Mouse (Mus musculus) embryonic facial prominence, embryonic 15.5 days (tissue): ENCODE results near the gene Dph7. TPM values are rescaled to one million over a fixed set of nuclear protein-coding genes. Genes with fewer than 3 reads are reported as not detected.
"Not testable (repeated sequence)": the region's sequence is repeated elsewhere in the genome, so short reads cannot be mapped to it uniquely, and the experiment has no call there.

ENCODE experiments used
- ATAC-seq: fragments of 200-750 bp; cut with Nextera tagmentation; 2 replicates; pipeline ENCODE4 v1.8.0; 2017; ENCODE audit warnings: low read depth, moderate TSS enrichment; ENCODE audit not compliant: insufficient number of reproducible peaks, low FRiP score, low TSS enrichment
- H3K27ac ChIP-seq: fragments of 300-500 bp; sonication (generic); replicated peaks from 2 replicates; pipeline ENCODE4 v1.5.1; 2015; ENCODE audit warnings: mild to moderate bottlenecking, inconsistent platforms
- H3K27me3 ChIP-seq: fragments of 300-500 bp; sonication (generic); 2 replicates; pipeline ENCODE4 v1.6.1; 2015; ENCODE audit warnings: inconsistent platforms
- H3K36me3 ChIP-seq: fragments of 300-500 bp; sonication (generic); 2 replicates; pipeline ENCODE4 v1.6.1; 2015; ENCODE audit warnings: mild to moderate bottlenecking, inconsistent platforms
- H3K4me1 ChIP-seq: fragments of 300-500 bp; sonication (generic); 2 replicates; pipeline ENCODE4 v1.6.1; 2015; ENCODE audit warnings: inconsistent platforms
- H3K4me2 ChIP-seq: fragments of 300-500 bp; sonication (generic); replicated peaks from 2 replicates; pipeline ENCODE4 v1.6.1; 2015; ENCODE audit warnings: mild to moderate bottlenecking, inconsistent platforms
- H3K4me3 ChIP-seq: fragments of 300-500 bp; sonication (generic); replicated peaks from 2 replicates; pipeline ENCODE4 v1.5.1; 2015; ENCODE audit warnings: mild to moderate bottlenecking, inconsistent platforms
- H3K9ac ChIP-seq: fragments of 300-500 bp; sonication (generic); 2 replicates; pipeline ENCODE4 v1.6.1; 2015; ENCODE audit warnings: inconsistent platforms
- H3K9me3 ChIP-seq: fragments of 300-500 bp; sonication (generic); replicated peaks from 2 replicates; pipeline ENCODE4 v1.6.1; 2016; ENCODE audit warnings: inconsistent platforms
- WGBS: fragments of 180-500 bp; shearing (Covaris S2); methylation state at CpG from one replicate; pipeline ENCODE4 v1.1.7; 2015; 5-methylcytosine and 5-hydroxymethylcytosine counted together
- polyA plus RNA-seq: library from polyadenylated mRNA; unstranded; fragments of >200 nt; fragmentation: Nextera tagmentation; extraction: Ambion mirVana; gene quantifications from 2 replicates; pipeline ENCODE4 v1.2.1, GENCODE M21; 2015

Dph7 gene
- polyA plus RNA-seq, 1 experiment from 2014 or later: 32.6 TPM

DNA sequence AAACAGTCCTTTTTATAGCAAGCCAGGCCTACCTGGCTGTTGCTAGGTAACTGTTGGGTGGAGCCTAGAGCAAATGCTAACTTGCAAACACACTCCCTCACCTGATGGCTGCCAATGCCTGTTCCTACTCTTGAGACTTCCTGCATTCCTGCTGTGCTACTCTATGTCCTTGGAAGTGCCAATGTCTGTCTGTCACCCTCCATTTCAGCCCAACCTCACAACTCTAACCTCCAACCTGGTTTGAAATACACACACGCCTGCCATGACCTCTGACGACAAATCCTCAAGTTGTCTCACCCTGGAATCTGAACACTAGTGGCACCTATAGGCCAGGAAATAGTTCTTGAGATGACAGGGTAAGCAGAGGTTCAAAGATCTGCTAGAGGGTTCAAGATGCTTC, 33.1 kb upstream of the Dph7 start:
- Histone ChIP-seq H3K9ac (no peak overlapping the region), H3K9me3 (no peaks in the 10 kb centered on the region), H3K27me3 (no peaks in the 10 kb centered on the region), H3K4me1 (peaks cover 13% of the 10 kb centered on the region), H3K4me2 (no peak overlapping the region), H3K36me3 (peaks cover 7% of the 10 kb centered on the region; the same call in 1 of the 2 replicates), H3K27ac (no peak overlapping the region), H3K4me3 (no peak overlapping the region)
- WGBS: 51% methylated on average over 2 of the region's 2 CpGs
- no peak for ATAC-seq

DNA sequence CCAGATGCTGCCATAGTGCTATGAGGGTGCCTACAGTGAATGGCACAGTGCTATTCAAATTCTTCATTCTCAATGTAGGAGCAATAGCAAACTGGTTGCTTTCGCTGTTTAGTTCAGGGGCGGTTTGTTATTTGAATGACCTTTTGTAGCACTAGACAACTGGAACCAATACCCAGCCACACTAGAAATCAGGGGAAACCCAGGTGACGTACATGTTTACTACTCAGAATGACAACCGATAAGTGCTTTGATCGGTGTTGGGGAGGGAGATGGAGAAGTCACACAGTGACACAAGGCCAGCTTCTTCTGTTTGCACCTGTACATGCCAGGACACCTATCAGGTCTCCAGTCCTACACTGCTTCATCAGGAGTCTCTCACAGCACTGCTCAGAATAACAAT, 32.6 kb upstream of the Dph7 start:
- no peak for ATAC-seq
- Histone ChIP-seq H3K36me3 (peaks cover 7% of the 10 kb centered on the region; the same call in 1 of the 2 replicates), H3K4me2 (no peak overlapping the region), H3K27ac (no peak overlapping the region), H3K27me3 (no peaks in the 10 kb centered on the region), H3K4me3 (no peak overlapping the region), H3K4me1 (peaks cover 18% of the 10 kb centered on the region), H3K9ac (no peak overlapping the region), H3K9me3 (no peaks in the 10 kb centered on the region)
- 91% methylated on average over 5 of the region's 5 CpGs for WGBS

DNA sequence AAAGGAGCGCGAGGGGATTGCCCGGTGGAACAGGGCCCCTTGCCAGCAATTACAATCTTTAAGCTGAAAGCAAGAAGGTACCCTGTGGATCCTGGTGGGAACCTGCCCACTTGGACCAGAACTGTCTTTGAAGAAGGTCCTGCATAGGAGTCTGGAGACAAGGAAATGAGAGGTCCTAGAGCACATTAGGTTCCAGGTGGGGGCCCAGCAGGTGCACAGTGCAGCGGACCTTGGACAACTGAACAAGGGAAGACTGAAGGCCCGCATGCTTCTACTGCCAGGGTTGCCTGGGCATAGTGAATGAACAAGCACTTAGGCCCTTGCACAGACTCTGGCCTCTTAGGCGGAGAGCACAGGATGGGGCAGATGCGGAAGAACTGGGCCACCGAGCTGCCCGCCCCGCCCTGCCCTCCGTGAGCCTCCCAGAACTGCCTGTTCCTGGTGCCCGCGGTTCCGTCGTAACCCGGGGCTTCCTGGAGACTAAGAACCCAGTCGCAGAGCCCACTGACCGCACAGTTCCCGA, 27.7 kb upstream of the Dph7 start:
- H3K27ac ChIP-seq: peak overlapping the region; percentile 86
- H3K4me1 ChIP-seq: peaks cover 23% of the 10 kb centered on the region
- ATAC-seq: peak; percentile 49
- WGBS: 4% methylated on average over 19 of the region's 19 CpGs
- peak overlapping the region; percentile 73 for H3K4me3 ChIP-seq
- no peaks in the 10 kb centered on the region for H3K36me3 ChIP-seq
- H3K27me3 ChIP-seq: no peaks in the 10 kb centered on the region
- no peaks in the 10 kb centered on the region for H3K9me3 ChIP-seq
- H3K4me2 ChIP-seq: peak overlapping the region; percentile 97
- peak overlapping the region; percentile 71 for H3K9ac ChIP-seq

DNA sequence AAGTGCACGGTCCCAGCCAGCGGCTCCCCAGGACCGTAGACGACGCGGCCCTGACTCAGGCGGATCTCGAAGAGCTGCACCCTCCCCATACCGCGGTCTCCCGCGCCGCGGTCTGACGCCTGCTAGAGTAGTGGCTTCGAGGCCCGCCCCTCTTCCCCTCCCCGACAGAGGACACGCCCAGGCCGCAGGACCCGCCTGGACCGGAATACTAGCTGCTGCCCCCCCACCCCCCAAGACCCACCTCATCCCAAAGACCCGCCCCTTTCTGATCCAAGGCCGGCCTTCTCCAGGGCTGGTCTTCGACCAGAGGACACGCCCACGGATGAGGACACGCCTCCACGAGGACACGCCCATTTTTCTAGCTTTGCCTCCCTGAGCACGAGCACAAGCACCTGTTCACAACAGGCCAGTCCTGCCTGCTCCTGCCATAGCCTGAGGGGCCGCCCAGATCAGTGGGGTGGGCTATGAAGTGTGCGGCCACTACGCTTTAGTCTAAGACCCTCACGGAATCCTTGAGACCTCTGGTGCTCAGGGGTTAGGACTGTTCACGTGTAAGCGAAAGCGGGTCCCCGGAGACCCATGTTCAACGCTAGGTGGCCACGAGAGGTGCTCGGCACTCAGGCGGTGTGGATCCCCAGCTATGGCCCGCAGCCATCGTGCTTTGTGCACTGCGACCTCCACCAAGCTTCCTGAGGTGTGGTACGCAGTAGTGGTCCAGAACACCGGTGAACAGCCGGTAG, 27.0 kb upstream of the Dph7 start, which contains the start of gene Arrdc1:
TSS of gene Arrdc1 (minus strand) at position 196 of the 740 bp plus-strand sequence.
- peak within 1 kb of the TSS; percentile 71 for H3K9ac ChIP-seq
- H3K27ac ChIP-seq: peak within 1 kb of the TSS; percentile 86
- H3K4me2 ChIP-seq: peak within 1 kb of the TSS; percentile 97
- H3K27me3 ChIP-seq: no peaks in the 10 kb centered on the region
- peak; percentile 91 for ATAC-seq
- H3K36me3 ChIP-seq: no peaks in the 10 kb centered on the region
- H3K4me3 ChIP-seq: peak within 1 kb of the TSS; percentile 73
- H3K4me1 ChIP-seq: peaks cover 23% of the 10 kb centered on the region
- no peaks in the 10 kb centered on the region for H3K9me3 ChIP-seq
- WGBS: under 1% methylated on average over 46 of the region's 49 CpGs

DNA sequence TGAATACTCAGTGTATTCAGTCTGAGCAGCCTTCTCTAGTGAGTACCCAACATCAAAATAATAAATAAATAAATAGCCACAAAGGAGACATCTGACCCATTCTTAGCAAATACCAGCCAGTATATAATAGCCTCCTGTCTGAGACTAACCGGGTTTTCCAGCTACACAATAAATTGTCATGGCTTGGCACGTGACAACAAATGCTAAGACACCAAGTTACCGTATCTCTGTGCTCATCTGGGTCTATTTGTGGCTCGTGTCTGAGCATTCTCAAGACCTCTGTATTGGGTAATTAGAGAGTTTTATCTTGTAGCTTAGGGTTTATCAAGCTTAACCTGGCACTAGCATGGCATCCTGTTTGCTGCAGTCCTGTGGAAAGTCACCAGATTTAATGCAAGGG, 20.1 kb upstream of the Dph7 start:
- 69% methylated on average over 4 of the region's 4 CpGs for WGBS
- no peaks in the 10 kb centered on the region for H3K9me3 ChIP-seq
- H3K27me3 ChIP-seq: no peaks in the 10 kb centered on the region
- H3K36me3 ChIP-seq: no peaks in the 10 kb centered on the region
- H3K4me2 ChIP-seq: no peak overlapping the region
- H3K4me3 ChIP-seq: no peak overlapping the region
- H3K27ac ChIP-seq: no peak overlapping the region
- no peak for ATAC-seq
- H3K4me1 ChIP-seq: no peaks in the 10 kb centered on the region
- no peak overlapping the region for H3K9ac ChIP-seq

DNA sequence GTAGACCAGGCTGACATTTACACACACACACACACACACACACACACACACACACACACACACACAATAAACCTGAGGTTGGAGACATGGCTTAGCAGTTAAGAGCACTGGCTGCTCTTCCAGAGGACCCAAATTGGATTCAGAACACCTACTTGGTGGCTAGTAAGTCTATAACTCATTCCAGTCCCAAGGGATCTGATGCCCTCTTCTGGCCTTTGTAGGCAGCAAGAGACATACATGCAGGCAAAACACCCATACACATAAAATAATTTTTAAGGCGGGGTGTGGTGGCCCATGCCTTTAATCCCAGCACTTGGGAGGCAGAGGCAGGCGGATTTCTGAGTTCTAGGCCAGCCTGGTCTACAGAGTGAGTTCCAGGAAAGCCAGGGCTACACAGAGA, 17.9 kb upstream of the Dph7 start:
- 58% methylated on average over 2 of the region's 2 CpGs for WGBS
- not testable (repeated sequence) for H3K36me3 ChIP-seq, H3K9me3 ChIP-seq, H3K27ac ChIP-seq, ATAC-seq, H3K27me3 ChIP-seq, H3K4me3 ChIP-seq, H3K4me1 ChIP-seq, H3K4me2 ChIP-seq, H3K9ac ChIP-seq

DNA sequence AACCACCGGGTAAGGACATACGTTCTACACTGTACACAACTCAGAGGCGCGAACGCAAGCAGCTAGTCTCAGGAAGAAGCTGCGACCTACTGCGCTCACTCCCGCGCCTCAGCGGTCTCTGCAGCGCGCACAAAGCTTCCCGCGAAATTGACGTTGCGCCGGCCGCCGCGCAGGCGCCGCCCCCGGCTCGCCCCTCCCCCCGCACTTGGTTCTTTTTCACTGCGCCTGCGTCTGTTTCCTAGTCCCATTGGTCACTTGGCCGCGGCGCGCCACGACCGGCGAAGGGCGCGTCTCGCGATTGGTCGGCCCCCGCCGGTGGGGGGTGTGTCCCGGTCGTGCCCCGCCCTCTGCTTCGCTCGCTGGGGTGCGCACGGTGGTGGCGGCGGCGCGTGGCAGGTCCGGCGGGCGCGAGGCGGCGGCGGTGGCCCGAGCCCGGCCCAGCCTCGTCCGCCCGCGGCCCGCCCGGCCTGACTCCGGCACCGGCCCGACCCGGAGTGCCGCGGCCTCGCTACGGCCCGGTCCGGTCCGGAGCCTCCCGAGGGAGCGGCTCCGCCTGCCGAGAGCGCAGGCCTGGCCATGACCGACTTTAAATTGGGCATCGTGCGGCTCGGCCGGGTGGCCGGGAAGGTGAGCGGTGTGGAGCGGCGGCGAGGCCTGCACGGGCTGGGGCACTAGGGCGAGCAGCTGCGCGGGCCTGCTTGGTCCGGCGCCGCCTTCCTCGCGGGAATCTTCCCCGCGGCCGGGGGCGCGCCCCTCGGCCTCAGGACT, 12.6 kb upstream of the Dph7 start, which contains the start of gene Zmynd19:
TSS of gene Zmynd19 (plus strand) at position 372 of the 768 bp plus-strand sequence.
- Histone ChIP-seq H3K9me3 (no peaks in the 10 kb centered on the region), H3K36me3 (peaks cover 29% of the 10 kb centered on the region), H3K27ac (peak within 1 kb of the TSS; percentile 22; the same call in 1 of the 2 replicates), H3K4me3 (peak within 1 kb of the TSS; percentile 98), H3K27me3 (no peaks in the 10 kb centered on the region), H3K9ac (peak within 1 kb of the TSS; percentile 96), H3K4me2 (peak within 1 kb of the TSS; percentile 85), H3K4me1 (peaks cover 15% of the 10 kb centered on the region)
- under 1% methylated on average over 82 of the region's 108 CpGs for WGBS
- peak; percentile 99 for ATAC-seq

DNA sequence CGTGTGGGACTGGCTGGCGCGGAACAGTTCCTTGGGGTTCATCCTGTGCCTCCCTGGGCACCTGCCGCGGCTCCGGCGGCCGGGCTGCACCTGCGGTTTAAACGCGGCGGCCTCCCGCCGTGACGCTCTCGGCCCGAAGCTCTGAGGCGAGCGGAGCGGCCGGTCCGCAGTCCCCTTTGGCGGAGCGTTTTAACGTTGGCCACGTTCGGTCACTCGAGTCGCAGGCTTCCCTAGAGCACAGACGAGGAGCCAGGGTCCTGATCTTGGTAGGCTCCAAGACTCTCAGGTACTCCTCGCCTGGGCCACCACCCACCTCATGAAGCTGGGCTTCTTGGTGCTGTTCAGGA, 12.0 kb upstream of the Dph7 start:
- H3K9me3 ChIP-seq: no peaks in the 10 kb centered on the region
- H3K9ac ChIP-seq: peak overlapping the region; percentile 96
- H3K4me3 ChIP-seq: peak overlapping the region; percentile 98
- peaks cover 15% of the 10 kb centered on the region for H3K4me1 ChIP-seq
- no peak for ATAC-seq
- H3K36me3 ChIP-seq: peaks cover 35% of the 10 kb centered on the region
- no peaks in the 10 kb centered on the region for H3K27me3 ChIP-seq
- under 1% methylated on average over 31 of the region's 31 CpGs for WGBS
- H3K4me2 ChIP-seq: peak overlapping the region; percentile 85
- peak overlapping the region; percentile 22; the same call in 1 of the 2 replicates for H3K27ac ChIP-seq

DNA sequence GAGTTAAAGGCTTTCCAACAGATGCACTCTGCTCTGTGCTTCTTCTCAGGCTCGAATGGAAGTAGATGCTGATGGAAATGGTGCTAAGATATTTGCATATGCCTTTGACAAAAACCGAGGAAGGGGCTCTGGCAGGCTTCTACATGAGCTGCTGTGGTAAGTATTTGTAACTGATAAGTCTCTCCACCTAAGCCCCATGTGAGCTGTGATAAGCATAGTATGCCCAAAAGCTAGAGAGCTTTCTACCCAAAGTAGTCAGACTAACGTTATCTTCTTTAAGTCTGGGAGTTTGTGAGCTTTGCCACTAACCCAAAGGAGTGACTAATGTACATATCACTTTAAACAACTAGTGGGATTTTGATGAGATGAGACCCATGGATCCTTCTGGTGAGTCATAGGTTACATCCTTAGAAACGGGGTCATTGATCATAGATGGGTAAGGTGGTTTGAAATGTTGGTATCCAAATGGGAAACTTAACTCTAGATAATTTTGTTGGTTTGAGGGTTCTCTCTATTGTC, 9.6 kb upstream of the Dph7 start:
- peaks cover 53% of the 10 kb centered on the region for H3K36me3 ChIP-seq
- no peak overlapping the region for H3K27ac ChIP-seq
- WGBS: 89% methylated on average over 4 of the region's 4 CpGs
- no peaks in the 10 kb centered on the region for H3K27me3 ChIP-seq
- H3K9me3 ChIP-seq: no peaks in the 10 kb centered on the region
- H3K4me3 ChIP-seq: no peak overlapping the region
- H3K4me1 ChIP-seq: peaks cover 15% of the 10 kb centered on the region
- no peak overlapping the region for H3K4me2 ChIP-seq
- ATAC-seq: no peak
- no peak overlapping the region for H3K9ac ChIP-seq

DNA sequence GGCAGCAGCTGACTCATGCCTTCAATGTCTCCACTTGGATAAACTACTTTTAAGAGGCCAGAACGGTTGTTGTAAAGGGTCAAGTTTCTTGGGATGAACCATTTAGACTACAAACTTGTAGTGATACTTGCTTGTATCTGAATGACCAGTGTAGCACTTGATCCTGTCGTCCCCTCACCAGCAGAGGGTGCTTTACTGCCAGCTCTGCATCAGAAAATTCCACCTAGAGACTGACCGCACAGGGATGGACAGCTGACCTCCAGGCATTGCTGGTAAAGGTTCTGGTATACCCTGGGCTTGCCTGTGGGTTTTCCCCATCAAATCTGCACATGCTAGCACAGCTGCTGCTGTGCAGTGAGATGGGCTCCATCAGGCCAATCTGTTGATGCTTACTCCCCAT, 1.3 kb upstream of the Dph7 start:
- H3K36me3 ChIP-seq: peaks cover 54% of the 10 kb centered on the region
- no peak for ATAC-seq

DNA sequence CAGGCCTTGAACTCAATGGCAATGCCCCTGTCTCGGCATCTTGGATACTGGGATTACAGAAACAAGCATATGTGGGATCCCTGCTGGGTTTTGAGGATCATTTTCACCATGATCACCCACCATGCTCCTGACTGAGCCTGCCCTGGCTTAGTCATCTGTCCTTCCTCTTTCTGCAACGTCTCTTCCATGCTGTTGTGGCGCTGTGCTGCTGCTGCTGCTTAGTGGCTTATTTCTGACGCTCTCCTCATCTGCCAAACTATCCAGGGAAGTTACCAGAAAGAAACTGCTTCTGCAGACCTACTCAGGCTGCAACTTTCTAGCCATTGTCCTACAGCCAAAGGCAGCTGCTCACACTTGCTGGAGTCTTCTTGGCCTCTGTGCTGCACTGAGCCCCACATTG, 8.2 kb downstream of the Dph7 start:
- no peak overlapping the region for H3K4me3 ChIP-seq
- H3K27me3 ChIP-seq: no peaks in the 10 kb centered on the region
- no peak overlapping the region for H3K27ac ChIP-seq
- no peak for ATAC-seq
- peaks cover 68% of the 10 kb centered on the region for H3K36me3 ChIP-seq
- peaks cover 12% of the 10 kb centered on the region for H3K4me1 ChIP-seq
- H3K4me2 ChIP-seq: no peak overlapping the region
- no peaks in the 10 kb centered on the region for H3K9me3 ChIP-seq
- H3K9ac ChIP-seq: no peak overlapping the region
- 82% methylated on average over 4 of the region's 4 CpGs for WGBS

More for the DNA sequence above, 1.3 kb upstream of the Dph7 start:
- Histone ChIP-seq H3K4me1 (peaks cover 8% of the 10 kb centered on the region), H3K4me3 (no peak overlapping the region), H3K9me3 (no peaks in the 10 kb centered on the region), H3K4me2 (no peak overlapping the region), H3K27me3 (no peaks in the 10 kb centered on the region), H3K9ac (no peak overlapping the region), H3K27ac (no peak overlapping the region)
- WGBS: 34% methylated on average over 3 of the region's 3 CpGs
